ENCODE assay signal across 16 mouse cellular contexts in genomic region chr14:23587451-23587850, GRCm38 (mm10).
DNase-seq lines count a peak whose midpoint lies in the region; ATAC-seq lines count a peak whose summit lies in the region.
"Had no signal": no experiment of that assay in that cellular context is flagged by ENCODE, and none has a peak within 500 bp of the region (broad histone marks: within the 10 kb centered on the region; RNA-seq: fewer than 3 reads in every experiment).

No protein-coding gene starts in this region.

- ATAC-seq in kidney, embryonic 14.5 days (ENCODE audit: low FRiP score, low TSS enrichment) = no peak
- ATAC-seq: hindbrain, embryonic 16.5 days had no signal

- peak; percentile 81 for DNase-seq in right cerebral cortex, adult 18-20 months
- DNase-seq in right cerebral cortex, postnatal 4 days = no peak
- DNase-seq in frontal cortex, postnatal 14 days (ENCODE audit: low spot score in 2 of 2) = peak; percentile 38 to 43
- DNase-seq in left cerebral cortex, postnatal 36 days (ENCODE audit: low spot score in 2 of 2) = peak; percentile 64 to 72
- no peak for DNase-seq in yolk sac, embryonic 10.5 days (ENCODE audit: low spot score)
- DNase-seq in kidney, adult 8-10 months = no peak
- DNase-seq: cerebellum, postnatal 25 days; gastrocnemius, adult 2 months; heart, adult 2 months; liver; lung, embryonic 14.5 days; thymus, postnatal 25 days had no signal

- 84% methylated on average over 9 of the region's 9 CpGs for WGBS in kidney, embryonic 14.5 days

- no peak overlapping the region for H3K9ac ChIP-seq in kidney, embryonic 14.5 days (ENCODE audit: low read depth, low read length)
- H3K9ac ChIP-seq: lung, embryonic 14.5 days; stomach, embryonic 15.5 days had no signal

- no peaks in the 10 kb centered on the region for H3K9me3 ChIP-seq in kidney, embryonic 14.5 days (ENCODE audit: control insufficient read depth, low read length)
- H3K9me3 ChIP-seq: megakaryocyte, embryonic 14.5 days; stomach, embryonic 15.5 days had no signal

- no peak overlapping the region for H3K27ac ChIP-seq in kidney, embryonic 14.5 days (ENCODE audit: low read depth, low read length)
- H3K27ac ChIP-seq: gastrocnemius, adult 2 months; heart, adult 2 months; stomach, embryonic 15.5 days had no signal

- H3K4me1 ChIP-seq in kidney, embryonic 14.5 days (ENCODE audit: control insufficient read depth, insufficient read depth, low read length) = no peaks in the 10 kb centered on the region
- H3K4me1 ChIP-seq: megakaryocyte, embryonic 14.5 days; stomach, embryonic 15.5 days had no signal

- intact Hi-C loops in left cerebral cortex, postnatal 36 days (cut with DNase I) = no loop called here

- H3K27me3 ChIP-seq in kidney, embryonic 14.5 days (ENCODE audit: control insufficient read depth, insufficient read depth, low read length) = no peaks in the 10 kb centered on the region
- H3K27me3 ChIP-seq: megakaryocyte, embryonic 14.5 days; stomach, embryonic 15.5 days had no signal

- H3K4me2 ChIP-seq in kidney, embryonic 14.5 days (replicated peaks; ENCODE audit: low read depth, low read length) = no peak overlapping the region
- H3K4me2 ChIP-seq: lung, embryonic 14.5 days; stomach, embryonic 15.5 days had no signal

- no peak overlapping the region for H3K4me3 ChIP-seq in kidney, embryonic 14.5 days (ENCODE audit: low read length)
- H3K4me3 ChIP-seq: gastrocnemius, adult 2 months; heart, adult 2 months; megakaryocyte, embryonic 14.5 days; stomach, embryonic 15.5 days had no signal

- H3K36me3 ChIP-seq in kidney, embryonic 14.5 days (ENCODE audit: control insufficient read depth, insufficient read depth, low read length) = no peaks in the 10 kb centered on the region
- H3K36me3 ChIP-seq: stomach, embryonic 15.5 days had no signal

Comparison
In these comparisons a context has a peak if more than half of its experiments do, and no peak if none do; other contexts are left out.
1. DNase-seq: peak in right cerebral cortex, adult 18-20 months (single experiment), frontal cortex, postnatal 14 days (2 of 2) and left cerebral cortex, postnatal 36 days (2 of 2); none in right cerebral cortex, postnatal 4 days (single experiment), yolk sac, embryonic 10.5 days (single experiment) and kidney, adult 8-10 months (0 of 2).